Mouse (Mus musculus) adrenal gland, adult 18-20 months (tissue): ENCODE measurements around the gene Zfp513. TPM values are rescaled to one million over a fixed set of nuclear protein-coding genes. Genes with fewer than 3 reads are reported as not detected.

Experiments
- DNase-seq, 2 experiments: peaks; one replicate each; pipeline ENCODE4 v3.0.0; 2021 to 2022; ENCODE audit warnings: low spot score in 2 of 2
- total RNA-seq, 2 experiments: library from RNA; stranded (reverse); gene quantifications; 1 replicate in 1 of 2; 2 replicates in 1 of 2; pipeline ENCODE4 v1.2.3; 2021

Zfp513 gene
- total RNA-seq, 2 experiments from 2014 or later = 25.9 to 29.2 TPM

DNA sequence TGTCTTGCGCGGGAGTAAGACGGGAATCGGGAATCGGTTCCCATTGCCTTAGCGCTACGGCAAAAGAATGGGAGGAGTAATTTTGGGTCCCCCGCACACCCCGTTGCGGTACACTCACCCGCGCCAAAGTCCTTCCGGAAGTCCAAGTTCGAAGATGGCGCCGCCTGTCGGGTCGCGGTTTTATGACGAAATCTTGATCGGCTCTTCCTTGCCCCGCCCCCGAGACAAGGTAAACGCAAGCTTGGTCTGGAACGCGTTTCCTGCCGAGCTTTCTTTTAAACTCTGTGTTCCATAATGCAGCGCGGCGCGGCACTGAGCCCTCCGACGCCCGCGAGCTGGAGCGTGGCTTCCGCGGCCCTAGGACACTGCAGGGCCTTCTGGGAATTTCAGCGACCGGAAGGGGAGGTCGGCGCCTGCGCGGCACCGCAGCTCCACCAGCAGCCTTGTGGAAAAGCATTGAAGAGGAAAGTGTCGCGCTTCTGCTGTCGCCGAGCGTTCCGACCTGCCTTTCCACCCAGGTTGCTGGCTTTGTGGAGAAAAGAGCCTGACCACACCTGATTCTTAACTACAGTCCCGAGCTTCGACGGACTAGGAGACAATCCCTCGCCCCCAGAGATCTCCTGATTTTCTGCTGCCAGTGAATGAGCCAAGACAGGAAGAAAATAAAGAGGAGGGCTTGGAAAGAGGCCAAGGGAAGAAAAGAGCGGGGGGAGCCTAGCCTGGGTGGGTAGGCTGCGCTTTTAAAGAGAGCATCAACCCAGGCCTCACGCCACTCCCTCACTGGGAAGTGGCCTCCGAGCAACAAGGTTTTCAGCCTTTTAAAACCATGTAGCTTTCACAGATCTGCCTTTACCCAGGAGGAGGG is 22.1 kb downstream of the Zfp513 start, which contains the start of the genes Gm29609 and Gtf3c2:
TSS of gene Gm29609 (minus strand) at position 146 of the 865 bp plus-strand sequence.
TSS of gene Gtf3c2 (minus strand) at position 379 of the 865 bp plus-strand sequence.
- peak; percentile 93 for DNase-seq

GRCm38 (mm10) chr5:31179301-31179765 is 22.8 kb downstream of the Zfp513 start:
- peak in 1 of 2 experiments; percentile 17 for DNase-seq

DNA sequence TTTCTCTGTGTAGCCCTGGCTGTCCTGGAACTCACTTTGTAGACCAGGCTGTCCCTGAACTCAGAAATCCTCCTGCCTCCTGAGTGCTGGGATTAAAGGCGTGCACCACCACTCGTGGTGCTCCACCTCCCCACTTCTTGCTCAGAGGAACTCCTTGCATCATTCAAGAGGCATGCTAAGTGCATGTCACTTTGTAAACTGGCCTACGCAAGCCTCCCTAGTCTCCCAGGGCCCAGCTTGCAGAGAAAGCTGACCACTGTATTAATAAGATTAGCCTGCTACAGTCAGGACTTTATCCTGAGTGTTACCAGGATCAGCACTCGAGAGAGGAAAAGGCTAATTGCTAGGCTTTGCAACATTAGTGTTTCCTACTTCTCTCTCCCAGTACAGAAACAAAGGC is 33.5 kb downstream of the Zfp513 start:
- DNase-seq = no peak

DNA sequence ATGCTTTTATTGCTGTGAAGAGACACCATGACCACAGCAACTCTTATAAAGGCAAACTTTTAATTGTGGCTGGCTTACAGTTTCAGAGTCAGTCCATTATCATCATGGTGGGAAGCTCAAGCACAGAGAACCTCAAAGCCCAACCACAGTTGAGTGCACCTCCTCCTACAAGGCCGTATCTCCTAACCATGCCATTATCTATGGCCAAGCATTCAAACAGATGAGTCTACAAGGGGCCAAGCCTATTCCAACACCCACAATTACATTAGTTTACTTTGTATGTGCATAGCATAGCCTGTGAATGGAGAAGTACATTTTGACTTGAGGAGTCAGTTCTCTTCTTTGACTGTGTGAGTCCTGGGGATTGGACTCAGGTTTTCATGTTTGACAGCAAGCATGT is 37.2 kb downstream of the Zfp513 start:
- DNase-seq = no peak

GRCm38 (mm10) chr5:31162462-31162861 is 39.6 kb downstream of the Zfp513 start:
- DNase-seq = no peak

DNA sequence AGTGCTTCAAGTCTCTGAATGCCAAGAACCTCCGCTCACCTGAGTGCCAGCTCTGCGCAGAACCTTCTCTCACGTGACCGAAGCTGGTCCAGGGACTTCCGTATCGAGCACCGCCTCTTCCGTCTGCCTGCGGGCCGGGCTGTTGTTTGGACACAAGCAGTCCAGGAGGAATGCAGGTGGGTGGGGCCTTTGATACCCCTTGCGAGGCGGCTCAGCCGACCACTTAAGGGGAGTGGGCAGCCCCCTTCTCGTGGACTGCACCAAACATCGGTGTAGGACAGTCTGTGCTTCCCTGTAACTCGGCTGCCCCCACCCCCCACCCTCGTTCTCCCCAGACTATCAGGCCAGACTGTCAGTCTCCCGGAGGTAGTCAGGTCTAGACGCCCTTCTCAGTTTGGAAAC is 48.0 kb downstream of the Zfp513 start, which contains the start of gene Mpv17:
TSS of gene Mpv17 (minus strand) at position 100 of the 402 bp plus-strand sequence.
- DNase-seq = peak; percentile 72 to 76

DNA sequence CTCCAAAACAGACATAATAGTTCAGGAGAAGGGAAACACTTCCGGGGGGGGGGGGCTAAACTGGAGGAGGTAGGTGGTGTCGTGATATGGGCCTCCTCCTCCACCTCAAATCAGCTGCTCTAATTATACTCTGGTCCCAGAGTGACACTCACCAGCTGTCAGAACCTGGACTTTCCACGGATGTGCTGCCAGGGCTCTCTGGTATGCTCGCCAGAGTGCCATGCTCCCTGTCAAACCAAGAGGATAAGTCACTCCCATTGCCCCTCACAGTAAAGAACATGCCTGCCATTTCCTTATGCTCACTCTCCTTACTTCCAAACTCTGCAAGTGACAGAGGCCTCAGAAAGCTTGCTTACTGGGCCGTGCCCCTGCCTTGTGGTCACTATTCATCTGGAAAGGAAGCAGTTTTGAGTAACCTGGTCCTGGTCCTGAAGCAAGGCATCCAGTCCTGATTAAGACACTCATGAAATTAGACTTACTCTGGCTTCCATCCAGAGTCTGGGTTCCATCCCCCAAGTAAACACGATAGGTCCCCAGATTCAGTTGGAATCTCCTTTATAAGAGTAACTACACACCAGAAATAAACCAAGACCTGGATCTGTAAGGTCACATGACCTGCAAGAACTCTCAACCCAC is 48.5 kb downstream of the Zfp513 start:
- DNase-seq = no peak

DNA sequence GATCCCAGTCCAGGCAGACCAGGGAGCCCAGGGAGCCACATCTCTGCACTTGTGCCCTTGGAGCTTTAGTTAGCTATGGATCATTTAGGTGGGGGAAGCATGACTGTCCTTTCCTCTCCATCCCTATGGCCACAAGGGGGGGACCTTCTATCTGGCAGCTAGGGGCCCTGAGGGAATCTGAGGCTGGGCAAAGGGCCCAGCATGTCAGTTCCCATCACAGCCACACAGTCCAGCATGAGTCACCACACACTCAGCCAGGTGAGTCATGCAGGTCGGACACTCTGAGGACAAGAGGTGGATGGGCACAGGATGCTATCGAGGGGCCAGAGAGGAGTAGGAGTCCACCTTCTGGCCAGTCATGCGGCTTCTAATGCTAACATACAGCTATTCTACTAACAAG is 50.4 kb downstream of the Zfp513 start:
- peak in 1 of 2 experiments; percentile 12 for DNase-seq

GRCm38 (mm10) chr5:31149781-31150180 is 52.3 kb downstream of the Zfp513 start:
- DNase-seq = peak in 1 of 2 experiments; percentile 35

Other genes starting within 250 kb of the Zfp513 start
- gene Preb, start 241.9 kb downstream of the Zfp513 start, total RNA-seq = 100 to 1,000 TPM; 146 to 149 TPM
- gene Tcf23, start 233.6 kb downstream of the Zfp513 start, total RNA-seq = 1 to 10 TPM; 1.3 to 2.4 TPM
- gene Atraid, start 154.0 kb downstream of the Zfp513 start, total RNA-seq = 100 to 1,000 TPM; 104 to 109 TPM
- gene Slc5a6, start 153.4 kb downstream of the Zfp513 start, total RNA-seq = 10 to 100 TPM; 31.6 to 33.1 TPM
- 10 to 100 TPM; 17.5 to 25.4 TPM for gene Cad, start 147.5 kb downstream of the Zfp513 start, total RNA-seq
- gene Dnajc5g, start 96.0 kb downstream of the Zfp513 start, total RNA-seq = not detected
- not detected for gene Slc30a3, start 94.1 kb downstream of the Zfp513 start, total RNA-seq
- under 1 TPM in 1 of 2 experiments, not detected in 1; 0.35 TPM for gene Trim54, start 85.6 kb downstream of the Zfp513 start, total RNA-seq
- gene Ucn, start 63.5 kb downstream of the Zfp513 start, total RNA-seq = not detected
- 10 to 100 TPM; 59.1 to 61.5 TPM for gene Mpv17, start 48.1 kb downstream of the Zfp513 start, total RNA-seq
- gene Gm29609, start 22.4 kb downstream of the Zfp513 start, total RNA-seq = 1 to 10 TPM; 1.9 to 2.2 TPM
- gene Gtf3c2, start 22.2 kb downstream of the Zfp513 start, total RNA-seq = 10 to 100 TPM; 43.8 to 55.2 TPM
- gene Snx17, start 9.1 kb downstream of the Zfp513 start, total RNA-seq = 100 to 1,000 TPM; 103 to 108 TPM
- gene Eif2b4, start 8.9 kb downstream of the Zfp513 start, total RNA-seq = 10 to 100 TPM; 54.9 to 69.8 TPM
- gene Ppm1g, start 18.4 kb upstream of the Zfp513 start, total RNA-seq = 100 to 1,000 TPM; 110 to 129 TPM
- gene Nrbp1, start 38.6 kb upstream of the Zfp513 start, total RNA-seq = 10 to 100 TPM; 66.7 to 89.4 TPM
- under 1 TPM in 1 of 2 experiments, not detected in 1; 0.60 TPM for gene Gm9970, start 38.9 kb upstream of the Zfp513 start, total RNA-seq
- 1 to 10 TPM; 4.9 to 6.5 TPM for gene Krtcap3, start 49.4 kb upstream of the Zfp513 start, total RNA-seq
- gene Ift172, start 88.8 kb upstream of the Zfp513 start, total RNA-seq = 10 to 100 TPM; 34.9 to 37.9 TPM
- 10 to 100 TPM in 1 of 2 experiments, 1 to 10 TPM in 1; 9.5 to 10.3 TPM for gene Fndc4, start 93.8 kb upstream of the Zfp513 start, total RNA-seq
- gene Gckr, start 95.1 kb upstream of the Zfp513 start, total RNA-seq = under 1 TPM; 0.22 to 0.36 TPM